Mouse (Mus musculus): ENCODE data around the gene Gm10160.

The Gm10160 gene

DNA sequence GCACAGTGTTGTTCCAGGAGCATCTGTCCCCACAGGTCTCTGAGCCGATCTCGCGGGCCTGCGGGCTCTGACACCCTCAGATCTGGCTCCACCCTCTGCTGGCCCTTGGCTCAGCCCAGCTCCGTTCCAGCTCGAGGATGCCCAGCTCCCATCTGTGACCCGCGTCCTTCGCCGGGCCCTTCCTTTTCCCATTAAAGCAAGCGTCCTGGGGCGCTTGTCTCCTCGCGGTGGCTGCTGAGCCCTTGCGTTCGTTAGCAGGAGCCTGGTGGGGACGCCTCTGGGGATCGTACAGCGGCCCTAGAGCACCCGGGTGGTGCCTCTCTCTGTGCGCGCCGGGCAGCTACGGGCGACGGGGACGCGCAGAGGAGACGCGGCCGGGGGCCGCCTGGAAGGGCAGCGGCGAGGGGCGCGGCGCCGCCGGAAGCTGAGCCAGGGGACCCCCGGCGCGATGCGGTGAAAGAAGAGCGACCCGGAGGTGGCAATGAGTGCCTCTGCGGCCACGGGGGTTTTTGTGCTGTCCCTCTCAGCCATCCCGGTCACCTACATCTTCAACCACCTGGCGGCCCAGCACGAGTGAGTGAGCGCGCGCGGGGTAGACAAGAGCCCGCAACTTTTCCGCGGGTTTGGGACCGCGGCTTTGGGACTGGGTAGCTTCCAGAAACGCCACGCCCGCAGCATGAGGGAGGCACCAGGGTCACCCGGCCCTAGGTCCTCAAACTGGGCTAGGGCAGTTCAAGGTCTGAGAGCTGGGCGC lies 3.6 kb upstream of the Gm10160 start, which contains the start of gene Tm6sf1:
Gene Tm6sf1 (plus strand): TSS at position 34 of the 754 bp plus-strand sequence.
- in situ Hi-C loops (cut with MboI, MseI): no loop called here

DNA sequence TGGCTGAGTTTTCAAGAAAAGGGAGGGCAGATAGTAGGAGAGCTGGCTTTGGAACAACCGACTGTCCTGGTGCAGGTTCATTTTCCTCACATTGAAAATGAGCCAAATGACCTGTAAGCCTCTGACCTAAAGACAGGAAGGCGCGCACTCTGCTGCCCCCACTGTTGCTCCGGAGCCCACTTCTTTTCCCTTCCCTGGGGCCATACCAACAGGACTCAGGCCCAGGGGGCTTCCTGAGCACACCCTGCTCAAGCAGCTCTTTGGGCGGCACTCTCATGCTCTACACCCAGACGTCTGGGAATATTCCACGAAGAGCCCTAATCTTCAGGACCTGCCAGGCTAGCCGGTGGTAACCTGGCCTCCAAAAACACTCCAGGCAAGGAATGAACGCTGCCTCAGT lies 2.6 kb upstream of the Gm10160 start:
- in situ Hi-C loops (cut with MboI, MseI): no loop called here

DNA sequence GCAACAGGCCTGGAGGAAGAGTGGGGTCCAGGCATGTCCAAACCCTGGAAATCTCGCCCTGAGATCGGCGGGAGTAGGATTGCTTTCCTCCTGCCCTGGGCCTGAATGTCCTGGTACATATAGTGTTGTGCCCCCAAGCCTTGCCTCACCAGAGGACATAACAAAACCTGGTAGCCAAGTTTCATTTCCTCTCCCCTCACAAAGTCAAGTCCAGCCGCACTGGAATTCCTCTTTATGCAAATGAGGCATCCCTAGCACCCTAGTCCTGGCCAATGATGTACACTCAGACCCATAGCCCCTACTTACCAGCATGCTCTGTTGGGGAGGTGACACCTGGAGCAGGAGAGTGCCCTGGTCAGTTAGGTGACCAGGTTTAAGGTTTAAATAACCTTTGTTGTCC lies 627 bp upstream of the Gm10160 start:
- in situ Hi-C loops (cut with MboI, MseI): no loop called here

DNA sequence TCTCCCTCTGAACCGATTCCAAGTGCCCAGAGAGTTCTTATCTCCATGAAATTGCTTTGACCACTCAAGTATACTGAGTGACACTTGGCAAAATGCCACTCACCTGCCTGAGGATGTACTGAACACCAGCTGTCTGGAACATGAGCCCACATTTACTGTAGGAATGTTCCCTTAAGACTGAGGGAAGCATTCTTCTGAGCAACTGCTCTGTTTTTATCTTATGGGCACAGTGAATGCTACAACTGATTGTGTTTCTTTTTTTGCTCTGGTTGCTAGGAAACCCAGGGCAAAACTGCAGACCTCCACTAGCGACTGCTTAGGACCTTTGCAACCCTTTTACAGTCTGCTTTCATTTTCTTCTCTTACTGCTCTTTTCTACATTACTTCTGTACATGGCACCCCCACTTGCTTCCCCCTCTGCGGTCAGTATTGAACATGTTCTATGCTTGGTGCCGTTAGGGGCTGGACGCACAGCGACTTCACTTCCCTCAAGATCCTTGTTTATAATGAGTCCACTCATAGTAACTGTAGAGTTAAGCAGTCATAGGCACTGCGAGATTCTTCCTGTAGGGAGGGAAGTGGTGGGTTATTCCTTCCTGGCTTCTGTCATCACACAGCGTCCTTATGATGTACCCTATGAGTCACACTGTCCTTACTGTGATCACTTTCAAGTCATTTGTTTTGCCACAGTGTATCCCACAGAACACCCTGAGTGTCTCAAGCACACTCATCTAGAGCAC lies 856 bp downstream of the Gm10160 start:
- in situ Hi-C loops (cut with MboI, MseI): no loop called here

DNA sequence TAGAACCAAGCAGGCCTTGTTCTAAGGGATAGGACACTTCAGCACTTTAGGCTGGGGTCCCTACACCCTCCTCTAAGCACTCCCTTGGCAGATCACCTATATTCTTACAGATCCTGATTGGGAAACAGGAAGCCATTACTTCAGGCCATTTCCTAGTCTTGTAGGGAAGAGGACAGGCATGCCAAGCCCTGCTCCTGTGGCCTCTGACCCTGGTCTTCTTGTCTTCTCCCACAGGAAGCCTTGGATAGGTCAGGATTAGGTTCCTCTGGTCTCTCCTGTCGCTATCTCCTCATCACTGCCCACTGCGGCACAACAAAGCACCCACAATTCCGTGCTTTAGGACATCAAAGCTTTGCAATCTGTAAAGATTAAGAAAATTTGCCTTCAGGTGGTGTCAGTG lies 3.9 kb downstream of the Gm10160 start:
- in situ Hi-C loops (cut with MboI, MseI): no loop called here

DNA sequence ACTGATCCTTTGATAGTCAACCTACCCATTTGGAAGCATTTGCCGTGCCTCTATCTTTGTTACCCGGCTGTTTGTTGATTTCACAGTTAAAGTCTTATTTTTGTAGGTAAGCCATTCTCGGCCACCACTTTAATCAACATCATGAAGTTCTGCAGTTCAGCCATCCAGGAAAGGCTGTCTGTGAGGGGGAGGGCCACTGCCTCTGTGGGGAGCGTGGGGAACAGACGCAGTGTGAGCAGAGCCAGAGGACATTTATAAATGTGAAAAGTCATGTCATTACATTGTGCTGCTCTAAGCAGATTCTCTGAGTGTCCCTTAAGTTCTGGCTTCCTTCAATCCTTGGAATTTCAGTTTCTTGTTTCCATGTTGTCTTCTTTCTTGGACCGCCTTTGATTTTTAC lies 5.4 kb downstream of the Gm10160 start:
- in situ Hi-C loops (cut with MboI, MseI): no loop called here

DNA sequence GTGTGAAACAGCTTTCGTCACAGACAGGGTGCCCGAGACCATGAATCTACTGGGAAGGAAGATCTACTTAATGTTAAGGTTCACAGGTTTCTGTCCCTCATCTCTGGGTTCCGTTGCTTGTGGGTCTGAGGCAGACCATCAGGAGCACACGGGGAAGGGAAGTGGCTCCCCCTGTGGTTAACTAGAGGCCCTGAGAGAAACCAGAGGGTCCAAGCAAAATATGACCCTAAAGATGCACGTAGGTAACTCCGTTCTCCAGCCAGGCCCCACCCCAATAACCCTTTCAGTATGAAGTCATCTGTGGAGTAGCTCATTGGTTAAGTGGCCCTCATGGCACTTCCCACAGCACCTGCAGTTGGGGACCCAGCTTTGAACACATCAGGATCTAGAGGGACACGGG lies 6.0 kb downstream of the Gm10160 start:
- in situ Hi-C loops (cut with MboI, MseI): loop anchor here in 1 of 2 experiments (10.0 to 25.0 kb wide), 2 partner anchors 395 to 1762 kb away; no protein-coding TSS in a partner anchor

DNA sequence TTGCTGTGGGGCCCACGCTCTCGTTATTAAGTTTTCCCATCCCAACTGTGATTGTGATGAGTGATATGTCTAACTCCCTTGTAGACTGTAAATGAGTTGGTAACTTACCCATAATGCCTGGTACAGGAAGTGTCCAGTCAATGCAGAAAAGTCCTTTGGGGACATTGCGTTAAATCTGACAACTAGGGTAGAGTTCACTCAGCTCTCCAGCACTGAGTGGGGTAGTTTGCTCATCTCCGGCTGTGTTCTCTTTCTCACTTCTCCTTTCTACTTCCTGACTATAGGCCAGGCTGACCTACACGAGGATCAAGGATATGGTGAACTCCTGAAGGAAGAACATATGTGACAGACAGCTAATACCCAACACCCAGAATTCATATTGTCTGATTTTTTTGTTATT lies 6.4 kb downstream of the Gm10160 start:
- in situ Hi-C loops (cut with MboI, MseI): loop anchor here in 1 of 2 experiments (10.0 to 25.0 kb wide), 2 partner anchors 396 to 1762 kb away; no protein-coding TSS in a partner anchor

DNA sequence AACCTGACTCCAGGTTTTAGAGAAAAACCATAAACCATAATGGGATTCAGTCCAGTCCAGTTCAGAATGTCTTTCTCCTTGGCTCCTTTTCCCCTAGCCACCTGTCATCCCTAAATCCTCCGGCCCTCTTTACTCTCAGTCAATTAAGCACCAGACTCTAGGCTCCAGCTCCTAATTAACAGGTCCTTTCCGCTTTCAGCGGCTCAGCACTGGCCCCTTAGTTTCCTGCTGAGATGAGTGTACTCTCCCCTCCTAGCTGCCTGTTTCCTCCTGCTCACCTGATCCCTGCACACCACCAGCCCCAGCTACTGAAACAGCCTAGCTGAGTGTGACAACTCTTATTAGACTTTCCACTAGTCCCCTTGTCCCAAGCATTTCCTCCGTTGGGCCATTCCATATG lies 7.8 kb downstream of the Gm10160 start:
- in situ Hi-C loops (cut with MboI, MseI): loop anchor here in 1 of 2 experiments (10.0 to 25.0 kb wide), 2 partner anchors 397 to 1760 kb away; no protein-coding TSS in a partner anchor

DNA sequence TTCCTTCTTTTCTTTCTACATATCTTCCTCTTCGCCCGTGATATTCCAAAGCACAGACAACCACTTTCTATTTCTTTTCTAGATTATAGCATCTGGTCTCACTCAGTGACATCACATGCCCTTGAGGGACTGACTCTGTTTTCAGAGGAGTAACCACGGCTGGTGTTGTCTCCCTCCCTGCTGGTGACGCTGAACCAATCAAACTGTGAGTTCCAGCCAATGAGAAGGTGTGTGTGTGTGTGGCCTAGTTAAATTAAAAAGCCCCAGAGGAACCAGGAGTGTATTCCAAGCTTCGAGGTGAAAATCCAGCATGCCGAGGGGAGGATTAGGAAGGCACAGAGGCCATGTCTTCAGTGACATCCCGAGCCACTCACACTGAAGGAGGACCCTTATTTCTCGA lies 8.6 kb downstream of the Gm10160 start:
- in situ Hi-C loops (cut with MboI, MseI): loop anchor here in 1 of 2 experiments (10.0 to 25.0 kb wide), 2 partner anchors 398 to 1760 kb away; no protein-coding TSS in a partner anchor

DNA sequence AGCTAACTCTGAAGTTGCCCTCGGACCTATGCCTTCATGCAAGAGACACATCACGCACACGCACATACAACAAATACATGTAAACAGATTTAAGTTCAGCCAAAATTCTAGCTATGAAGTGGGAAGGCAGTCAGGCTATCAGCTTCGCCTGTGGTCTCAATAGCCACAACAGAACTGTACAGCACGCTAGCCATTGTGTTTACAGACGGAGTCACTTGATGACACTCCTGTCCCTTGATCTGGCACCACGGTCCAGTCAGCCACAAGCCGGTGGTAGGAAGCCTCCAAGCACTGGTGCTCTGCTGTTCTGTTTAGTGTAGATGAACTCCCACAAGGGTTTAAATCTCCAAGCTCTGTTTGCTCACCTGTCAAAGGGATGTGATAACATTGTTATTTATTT lies 9.6 kb downstream of the Gm10160 start:
- in situ Hi-C loops (cut with MboI, MseI): loop anchor here in 1 of 2 experiments (10.0 to 25.0 kb wide), 2 partner anchors 399 to 1759 kb away; no protein-coding TSS in a partner anchor

DNA sequence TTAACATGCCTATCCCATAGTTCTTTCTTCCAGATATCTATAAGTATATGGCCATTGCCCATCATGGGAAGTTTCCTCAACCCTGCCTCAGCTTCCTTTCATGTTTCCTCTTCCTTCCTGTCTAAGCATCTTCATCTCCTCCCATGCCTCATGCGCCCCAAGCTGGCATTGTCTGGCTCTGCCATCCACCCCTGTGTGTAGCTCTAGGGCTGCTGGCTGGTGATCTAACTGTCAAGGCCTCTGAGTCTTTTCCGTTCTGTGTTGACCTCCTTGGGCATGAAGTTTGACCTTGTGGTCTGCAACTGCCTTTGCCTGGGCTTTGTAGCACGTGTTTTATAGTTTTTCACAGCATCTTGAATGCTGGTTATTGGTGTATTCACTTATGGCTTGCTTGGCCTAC lies 10.3 kb downstream of the Gm10160 start:
- in situ Hi-C loops (cut with MboI, MseI): loop anchor here in 1 of 2 experiments (10.0 to 25.0 kb wide), 2 partner anchors 399 to 1758 kb away; no protein-coding TSS in a partner anchor

DNA sequence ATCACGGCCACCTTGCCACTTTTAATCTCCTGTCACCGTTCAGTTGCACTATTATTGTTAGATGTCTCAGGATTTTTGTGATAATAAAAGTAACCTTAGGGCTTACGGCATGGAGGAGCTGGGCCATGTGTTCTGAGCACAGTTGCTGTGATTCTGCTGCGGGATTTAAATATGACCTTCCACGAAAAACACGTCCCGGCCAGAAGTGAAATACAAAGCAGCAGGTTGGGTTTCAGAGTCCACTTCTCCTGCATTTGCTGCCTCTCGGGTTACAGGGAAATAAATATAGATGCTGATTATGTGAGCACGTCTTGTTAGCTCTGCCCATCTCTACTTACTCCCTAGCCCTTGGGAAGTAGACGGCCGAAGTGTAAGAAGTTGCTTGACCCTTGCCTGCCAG lies 10.8 kb downstream of the Gm10160 start:
- in situ Hi-C loops (cut with MboI, MseI): loop anchor here in 1 of 2 experiments (10.0 to 25.0 kb wide), 2 partner anchors 400 to 1758 kb away; no protein-coding TSS in a partner anchor

DNA sequence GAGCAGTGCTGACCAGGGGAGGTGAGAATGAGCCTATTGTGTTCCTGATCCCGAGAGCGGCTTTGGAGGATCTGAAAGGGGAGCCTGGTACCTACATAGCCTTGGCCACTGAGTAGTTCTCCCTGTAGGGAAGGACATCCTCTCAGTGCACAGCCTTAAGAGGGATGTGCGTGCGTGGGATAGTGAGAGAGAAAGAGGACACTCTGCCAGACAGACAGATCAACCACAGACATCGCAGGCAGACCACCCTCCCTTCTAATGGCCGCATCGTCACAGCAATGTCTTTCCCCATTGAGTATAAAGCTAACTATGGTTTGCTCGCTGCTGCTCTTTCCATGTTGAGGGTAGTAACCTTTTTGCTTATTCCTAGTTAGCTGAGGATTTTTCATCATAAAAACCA lies 11.7 kb downstream of the Gm10160 start:
- in situ Hi-C loops (cut with MboI, MseI): loop anchor here in 1 of 2 experiments (10.0 to 25.0 kb wide), 2 partner anchors 401 to 1757 kb away; no protein-coding TSS in a partner anchor

DNA sequence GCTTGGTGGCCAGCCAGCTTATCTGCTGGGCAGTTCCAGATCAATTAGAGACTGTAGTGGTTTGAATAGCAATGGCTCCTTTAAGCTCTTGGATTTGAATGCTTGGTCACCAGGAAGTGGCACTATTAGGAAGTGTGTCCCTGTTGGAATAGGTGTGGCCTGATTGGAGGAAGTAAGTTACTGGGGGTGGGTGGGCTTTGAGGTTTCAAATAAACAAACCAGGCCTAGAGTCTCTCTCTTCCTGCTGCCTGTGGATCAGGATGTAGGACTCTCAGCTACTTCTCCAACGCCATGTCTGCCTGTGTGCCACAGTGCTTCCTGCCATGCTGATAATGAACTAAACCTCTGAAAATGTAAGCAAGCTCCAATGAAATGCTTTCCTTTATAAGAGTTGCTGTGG lies 12.6 kb downstream of the Gm10160 start:
- in situ Hi-C loops (cut with MboI, MseI): loop anchor here in 1 of 2 experiments (10.0 to 25.0 kb wide), 2 partner anchors 402 to 1756 kb away; no protein-coding TSS in a partner anchor

DNA sequence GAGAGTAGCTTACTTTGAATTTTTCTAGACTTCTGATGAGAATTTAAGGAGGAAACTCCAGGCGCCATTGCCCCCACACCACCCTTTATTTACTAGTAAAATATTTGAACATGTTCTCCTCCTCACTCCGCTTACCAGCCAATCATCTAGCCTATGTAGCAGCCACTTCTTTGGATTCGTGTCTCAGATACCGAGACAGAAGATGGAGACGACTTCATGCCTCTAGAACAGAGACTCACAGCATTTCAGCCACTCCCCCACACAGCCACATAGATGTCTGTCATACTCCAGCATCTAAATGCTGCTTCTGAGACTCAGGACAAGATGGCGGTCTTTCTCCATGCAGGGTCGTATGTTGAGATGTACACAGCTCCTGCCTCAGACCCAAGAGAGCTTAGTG lies 13.5 kb downstream of the Gm10160 start:
- in situ Hi-C loops (cut with MboI, MseI): loop anchor here in 1 of 2 experiments (10.0 to 25.0 kb wide), 2 partner anchors 403 to 1755 kb away; no protein-coding TSS in a partner anchor

DNA sequence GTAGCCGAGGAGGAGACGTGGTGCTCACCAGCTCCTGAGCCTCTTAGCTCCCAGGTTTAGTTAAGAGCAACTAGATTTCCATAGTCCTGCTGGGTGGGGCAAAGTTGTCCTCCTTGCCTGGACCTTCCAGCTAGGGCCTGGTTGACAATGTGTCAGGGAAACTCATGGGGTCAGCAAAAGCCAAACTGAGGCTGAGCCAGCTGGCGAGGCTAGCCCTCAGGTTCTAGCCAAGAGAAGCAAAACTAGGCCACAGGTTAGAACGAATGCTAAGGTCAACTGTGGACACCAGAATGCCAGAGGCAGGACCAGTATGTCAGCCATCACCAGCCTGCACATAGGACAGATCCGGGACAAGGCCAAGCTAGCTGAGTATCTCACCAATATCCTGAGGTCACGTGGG lies 14.2 kb downstream of the Gm10160 start:
- in situ Hi-C loops (cut with MboI, MseI): loop anchor here in 1 of 2 experiments (10.0 to 25.0 kb wide), 2 partner anchors 403 to 1754 kb away; no protein-coding TSS in a partner anchor

DNA sequence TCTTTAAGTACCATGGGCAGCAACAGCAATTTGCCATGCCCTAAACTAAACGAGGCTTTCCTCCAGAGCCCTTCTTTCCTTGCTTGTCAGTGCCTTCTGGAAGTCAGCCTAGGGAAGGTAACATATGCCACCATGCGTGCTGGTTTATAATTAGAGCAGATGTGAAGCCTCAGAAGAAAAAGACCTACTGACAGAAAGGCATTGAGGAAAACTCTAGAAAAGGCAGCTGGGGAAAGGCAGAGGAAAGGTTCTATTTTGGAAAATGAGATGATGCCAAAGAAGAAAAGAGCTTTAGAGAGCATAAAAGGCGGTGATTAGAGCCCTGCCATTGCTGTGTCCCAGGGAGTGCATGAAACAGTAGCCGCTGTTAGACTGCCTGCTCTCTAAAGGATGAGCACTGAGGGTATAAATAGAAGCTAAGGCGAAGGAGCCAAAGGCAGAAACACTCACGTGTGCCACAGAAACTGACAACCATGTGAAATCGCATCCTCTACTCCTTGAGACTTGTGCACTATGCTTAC lies 14.9 kb downstream of the Gm10160 start:
- in situ Hi-C loops (cut with MboI, MseI): loop anchor here in 1 of 2 experiments (10.0 to 25.0 kb wide), 2 partner anchors 404 to 1753 kb away; no protein-coding TSS in a partner anchor

DNA sequence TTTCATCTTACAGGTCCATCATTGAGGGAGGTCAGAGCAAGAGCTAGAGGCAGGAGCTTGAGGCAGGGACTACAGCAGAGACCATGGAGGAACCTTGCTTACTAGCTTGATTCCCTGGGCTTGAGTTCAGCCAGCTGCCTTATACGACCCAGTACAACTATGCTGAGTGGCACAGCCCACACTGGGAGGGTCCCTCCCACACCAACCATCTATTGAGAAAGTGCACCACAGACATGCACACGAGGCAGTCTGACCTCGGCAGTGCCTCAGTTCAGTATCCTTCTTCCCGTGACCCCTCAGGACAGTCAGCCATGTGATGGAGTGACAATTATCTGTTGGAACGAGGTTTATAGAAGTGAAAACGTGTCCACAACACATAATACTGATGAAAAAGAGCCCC lies 15.8 kb downstream of the Gm10160 start:
- in situ Hi-C loops (cut with MboI, MseI): loop anchor here in 1 of 2 experiments (10.0 to 25.0 kb wide), 2 partner anchors 405 to 1752 kb away; no protein-coding TSS in a partner anchor

DNA sequence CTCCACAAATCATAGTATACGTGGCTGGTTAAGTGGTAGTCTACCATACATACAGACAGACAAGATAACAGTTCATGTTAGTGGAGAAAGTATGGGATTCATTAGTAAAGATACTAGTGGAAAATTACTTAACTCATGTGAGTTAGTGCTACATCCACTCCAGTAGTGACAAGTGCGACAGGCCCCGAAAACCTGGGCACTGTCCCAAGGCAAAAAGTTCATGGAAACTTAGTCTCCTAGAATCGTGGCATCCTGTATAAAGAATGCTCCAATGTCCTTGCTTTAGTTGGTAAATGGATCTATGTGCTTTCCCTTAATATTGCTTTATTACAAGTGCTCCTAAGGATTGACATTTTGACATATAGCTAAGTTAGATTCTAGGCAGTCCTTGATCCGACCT lies 17.8 kb downstream of the Gm10160 start:
- in situ Hi-C loops (cut with MboI, MseI): loop anchor here in 1 of 2 experiments (25.0 kb wide), 1 partner anchor 1750 kb away; no protein-coding TSS in a partner anchor

DNA sequence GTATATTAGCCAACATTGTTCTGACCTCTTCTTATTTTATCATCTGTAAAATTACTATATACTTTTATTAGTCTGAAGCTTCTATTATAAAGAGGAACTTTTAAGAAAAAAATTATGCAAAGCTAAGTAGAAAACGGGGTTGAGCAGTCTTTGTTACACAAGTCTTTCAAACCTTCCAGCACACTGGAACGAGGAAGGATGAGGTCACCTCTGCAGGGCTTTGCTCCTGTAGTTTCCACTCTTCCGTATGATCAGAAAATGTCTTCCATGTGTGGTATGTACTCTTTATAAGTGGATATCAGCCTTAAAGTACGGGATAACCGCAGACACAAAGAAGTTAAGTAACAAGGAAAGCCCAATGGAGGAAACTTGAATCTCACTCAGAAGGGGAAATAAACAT lies 20.2 kb downstream of the Gm10160 start:
- in situ Hi-C loops (cut with MboI, MseI): loop anchor here in 1 of 2 experiments (25.0 kb wide), 1 partner anchor 1748 kb away; no protein-coding TSS in a partner anchor
